Mouse (Mus musculus) hindbrain, embryonic 10.5 days (tissue): ENCODE data around the gene Ocln. TPM values are rescaled to one million over a fixed set of nuclear protein-coding genes. Genes with fewer than 3 reads are reported as not detected.

Experiments
- DNase-seq: peaks from one replicate; pipeline ENCODE4 v3.0.0-alpha.2; 2017; ENCODE audit warnings: low spot score
- H3K27ac ChIP-seq: fragments of 300-500 bp; sonication (generic); 2 replicates; pipeline ENCODE4 v1.5.1; 2016; ENCODE audit warnings: mild to moderate bottlenecking, moderate library complexity
- H3K27me3 ChIP-seq: fragments of 300-500 bp; sonication (generic); 2 replicates; pipeline ENCODE4 v1.6.1; 2016; ENCODE audit warnings: mild to moderate bottlenecking; ENCODE audit not compliant: poor library complexity, insufficient read depth, severe bottlenecking
- H3K36me3 ChIP-seq: fragments of 300-500 bp; sonication (generic); 2 replicates; pipeline ENCODE4 v1.6.1; 2016; ENCODE audit warnings: mild to moderate bottlenecking, moderate library complexity
- H3K4me1 ChIP-seq: fragments of 300-500 bp; sonication (generic); replicated peaks from 2 replicates; pipeline ENCODE4 v1.6.1; 2016; ENCODE audit warnings: mild to moderate bottlenecking
- H3K4me3 ChIP-seq: fragments of 300-500 bp; sonication (generic); 2 replicates; pipeline ENCODE4 v1.5.1; 2016; ENCODE audit warnings: mild to moderate bottlenecking, moderate library complexity
- H3K9me3 ChIP-seq: fragments of 300-500 bp; sonication (generic); 2 replicates; pipeline ENCODE4 v1.6.1; 2016; ENCODE audit warnings: mild to moderate bottlenecking, moderate library complexity
- WGBS: fragments of 180-500 bp; shearing (Covaris S2); methylation state at CpG from one replicate; pipeline ENCODE4 v1.1.7; 2016; 5-methylcytosine and 5-hydroxymethylcytosine counted together
- polyA plus RNA-seq: library from polyadenylated mRNA; unstranded; fragments of >200 nt; fragmentation: Nextera tagmentation; extraction: Ambion mirVana; gene quantifications from 2 replicates; pipeline ENCODE4 v1.2.1, GENCODE M21; 2016

Ocln gene
- polyA plus RNA-seq, 1 experiment from 2014 or later, result 4.4 TPM

GRCm38 (mm10) chr13:100526649-100527038 lies 25.9 kb downstream of the Ocln start:
- WGBS, result 70% methylated on average over 6 of the region's 6 CpGs
- Histone ChIP-seq H3K4me1 (0 out of 2 replicates have a peak, but pooled peaks cover 2% of the 10 kb centered on the region), H3K27me3 (no peaks in the 10 kb centered on the region), H3K4me3 (no peak overlapping the region), H3K36me3 (no peaks in the 10 kb centered on the region), H3K9me3 (0 out of 2 replicates have a peak, but pooled peaks cover 6% of the 10 kb centered on the region), H3K27ac (no peak overlapping the region)
- DNase-seq, result no peak

- Histone ChIP-seq H3K4me3 (no peak overlapping the region), H3K27me3 (no peaks in the 10 kb centered on the region), H3K9me3 (0 out of 2 replicates have a peak, but pooled peaks cover 6% of the 10 kb centered on the region), H3K36me3 (no peaks in the 10 kb centered on the region), H3K27ac (no peak overlapping the region), H3K4me1 (0 out of 2 replicates have a peak, but pooled peaks cover 2% of the 10 kb centered on the region)
- no peak for DNase-seq
- WGBS, result 89% methylated on average over 6 of the region's 6 CpGs
Measured at GRCm38 (mm10) chr13:100525935-100526648, 26.4 kb downstream of the Ocln start.

GRCm38 (mm10) chr13:100524896-100525295 lies 27.6 kb downstream of the Ocln start:
- 89% methylated on average over 6 of the region's 6 CpGs for WGBS
- H3K27ac ChIP-seq, result no peak overlapping the region
- DNase-seq, result no peak
- H3K27me3 ChIP-seq, result no peaks in the 10 kb centered on the region
- 0 out of 2 replicates have a peak, but pooled peaks cover 4% of the 10 kb centered on the region for H3K9me3 ChIP-seq
- no peaks in the 10 kb centered on the region for H3K36me3 ChIP-seq
- H3K4me1 ChIP-seq, result 0 out of 2 replicates have a peak, but pooled peaks cover 2% of the 10 kb centered on the region
- H3K4me3 ChIP-seq, result no peak overlapping the region

GRCm38 (mm10) chr13:100523698-100524097 lies 28.8 kb downstream of the Ocln start:
- no peak for DNase-seq
- H3K27ac ChIP-seq, result no peak overlapping the region
- 90% methylated on average over 2 of the region's 2 CpGs for WGBS
- no peak overlapping the region for H3K4me3 ChIP-seq
- H3K36me3 ChIP-seq, result no peaks in the 10 kb centered on the region
- H3K9me3 ChIP-seq, result no peaks in the 10 kb centered on the region
- no peaks in the 10 kb centered on the region for H3K27me3 ChIP-seq
- 0 out of 2 replicates have a peak, but pooled peaks cover 2% of the 10 kb centered on the region for H3K4me1 ChIP-seq

- Histone ChIP-seq H3K27me3 (no peaks in the 10 kb centered on the region), H3K36me3 (no peaks in the 10 kb centered on the region), H3K4me1 (0 out of 2 replicates have a peak, but pooled peaks cover 2% of the 10 kb centered on the region), H3K9me3 (no peaks in the 10 kb centered on the region), H3K27ac (no peak overlapping the region), H3K4me3 (no peak overlapping the region)
- WGBS, result 87% methylated on average over 9 of the region's 9 CpGs
- DNase-seq, result no peak
Measured at GRCm38 (mm10) chr13:100521724-100522591, 30.6 kb downstream of the Ocln start.

DNA sequence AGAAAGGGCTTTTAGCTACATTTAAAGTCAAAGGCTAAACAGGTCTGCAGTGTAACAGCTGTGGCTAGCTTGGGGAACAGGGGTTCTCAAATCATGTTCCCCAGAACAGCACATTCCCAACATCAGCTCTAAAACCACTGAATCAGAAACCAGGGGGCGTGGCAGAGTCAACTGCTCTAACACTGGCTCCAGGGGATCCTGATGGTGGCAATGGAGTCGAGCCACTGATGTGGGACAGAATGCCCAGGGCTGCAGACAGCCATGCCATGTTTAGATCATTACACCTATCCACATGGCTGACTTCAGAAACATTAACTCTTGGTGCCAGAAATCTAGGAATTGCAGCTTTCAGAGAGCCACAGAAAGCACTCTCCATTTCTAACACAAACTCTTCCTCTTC lies 33.4 kb downstream of the Ocln start:
- WGBS, result 63% methylated on average over 2 of the region's 2 CpGs
- no peak overlapping the region for H3K4me3 ChIP-seq
- 0 out of 2 replicates have a peak, but pooled peaks cover 2% of the 10 kb centered on the region for H3K4me1 ChIP-seq
- H3K9me3 ChIP-seq, result no peaks in the 10 kb centered on the region
- H3K27me3 ChIP-seq, result no peaks in the 10 kb centered on the region
- no peak for DNase-seq
- H3K36me3 ChIP-seq, result no peaks in the 10 kb centered on the region
- H3K27ac ChIP-seq, result no peak overlapping the region

DNA sequence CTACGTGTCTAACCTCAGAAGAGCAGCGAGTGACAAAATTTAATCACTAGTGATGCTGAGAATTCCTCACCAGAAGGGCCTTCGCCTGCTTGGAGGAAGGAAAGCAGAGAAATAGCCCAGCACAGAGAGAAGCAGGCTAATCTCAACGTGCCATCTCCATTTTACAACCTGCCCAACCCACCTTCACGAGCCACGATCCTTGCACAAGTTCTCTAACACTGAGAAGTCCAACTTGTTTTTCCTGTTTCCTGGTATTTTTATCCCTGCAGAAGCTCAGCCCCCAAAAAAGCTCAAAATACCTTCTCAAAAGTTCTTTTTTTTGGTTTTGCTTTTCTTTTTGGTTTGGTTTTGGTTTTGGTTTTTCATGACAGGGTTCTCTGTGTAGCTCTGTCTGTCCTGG lies 34.3 kb downstream of the Ocln start:
- no peak for DNase-seq

DNA sequence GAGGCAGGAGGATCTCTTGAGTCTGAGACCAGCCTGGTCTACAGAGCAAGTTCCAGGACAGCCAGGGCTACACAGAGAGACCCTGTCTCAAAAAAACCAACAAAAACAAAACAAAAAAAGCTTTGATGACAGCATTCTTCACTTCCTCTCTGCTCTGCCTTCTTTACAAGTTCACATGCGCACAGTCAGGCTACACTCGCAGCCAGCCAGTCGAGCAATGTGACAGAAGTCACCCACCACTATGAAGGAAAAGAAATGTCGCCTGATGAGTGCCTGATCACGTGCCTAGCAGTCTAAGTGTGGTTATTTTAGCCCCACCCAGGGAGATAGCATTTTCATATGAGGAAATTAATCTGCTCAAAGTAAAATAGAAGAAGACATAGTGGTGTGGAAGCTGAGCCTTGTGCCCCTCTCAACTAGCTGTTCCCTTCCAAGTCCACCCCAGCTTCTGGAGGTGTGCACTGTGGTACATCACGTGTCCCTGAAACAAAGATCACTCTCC lies 34.8 kb downstream of the Ocln start:
- Histone ChIP-seq H3K27me3 (no peaks in the 10 kb centered on the region), H3K27ac (no peak overlapping the region), H3K9me3 (no peaks in the 10 kb centered on the region), H3K4me1 (no peaks in the 10 kb centered on the region), H3K36me3 (no peaks in the 10 kb centered on the region), H3K4me3 (no peak overlapping the region)
- WGBS, result 87% methylated on average over 6 of the region's 6 CpGs
- DNase-seq, result no peak

More for the DNA sequence above, 34.3 kb downstream of the Ocln start:
- WGBS, result 91% methylated on average over 6 of the region's 6 CpGs
- Histone ChIP-seq H3K4me1 (no peaks in the 10 kb centered on the region), H3K9me3 (no peaks in the 10 kb centered on the region), H3K4me3 (no peak overlapping the region), H3K27me3 (no peaks in the 10 kb centered on the region), H3K27ac (no peak overlapping the region), H3K36me3 (no peaks in the 10 kb centered on the region)

- Histone ChIP-seq H3K4me3 (no peak overlapping the region), H3K4me1 (0 out of 2 replicates have a peak, but pooled peaks cover 1% of the 10 kb centered on the region), H3K27ac (peak overlapping the region; percentile 59; the same call in 1 of the 2 replicates), H3K27me3 (no peaks in the 10 kb centered on the region), H3K36me3 (no peaks in the 10 kb centered on the region), H3K9me3 (no peaks in the 10 kb centered on the region)
- 50% methylated on average over 12 of the region's 12 CpGs for WGBS
- DNase-seq, result peak; percentile 17
Measured at GRCm38 (mm10) chr13:100516213-100517105, 36.1 kb downstream of the Ocln start.

GRCm38 (mm10) chr13:100512792-100513191 lies 39.7 kb downstream of the Ocln start:
- Histone ChIP-seq H3K9me3 (no peaks in the 10 kb centered on the region), H3K27me3 (no peaks in the 10 kb centered on the region), H3K27ac (no peak overlapping the region), H3K4me3 (no peak overlapping the region), H3K4me1 (0 out of 2 replicates have a peak, but pooled peaks cover 5% of the 10 kb centered on the region), H3K36me3 (no peaks in the 10 kb centered on the region)
- 90% methylated on average over 2 of the region's 2 CpGs for WGBS
- DNase-seq, result no peak

DNA sequence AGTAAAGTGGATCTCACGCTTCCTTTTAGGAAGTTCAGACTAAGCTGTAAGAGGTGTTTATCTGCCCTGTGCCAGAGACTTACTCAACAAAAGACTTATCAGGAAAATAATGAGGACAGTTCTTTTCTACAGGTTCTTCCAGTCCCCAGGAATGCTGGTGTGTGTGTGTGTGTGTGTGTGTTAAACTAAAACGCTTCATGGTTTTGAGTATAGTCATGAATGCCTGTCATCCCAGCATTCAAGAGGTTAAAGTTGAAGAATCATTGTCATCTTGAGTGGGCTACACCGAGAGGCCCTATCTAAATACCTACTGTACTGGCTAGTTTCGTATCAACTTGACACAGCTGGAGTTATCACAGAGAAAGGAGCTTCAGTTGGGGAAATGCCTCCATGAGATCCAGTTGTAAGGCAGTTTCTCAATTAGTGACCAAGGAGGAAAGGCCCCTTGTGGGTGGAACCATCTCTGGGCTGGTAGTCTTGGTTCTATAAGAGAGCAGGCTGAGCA lies 40.6 kb downstream of the Ocln start:
- no peak overlapping the region for H3K27ac ChIP-seq
- H3K4me1 ChIP-seq, result 0 out of 2 replicates have a peak, but pooled peaks cover 5% of the 10 kb centered on the region
- WGBS, result 84% methylated on average over 4 of the region's 4 CpGs
- H3K9me3 ChIP-seq, result no peaks in the 10 kb centered on the region
- no peak for DNase-seq
- no peaks in the 10 kb centered on the region for H3K27me3 ChIP-seq
- H3K4me3 ChIP-seq, result no peak overlapping the region
- no peaks in the 10 kb centered on the region for H3K36me3 ChIP-seq
